Mouse (Mus musculus): ENCODE results near the gene Olfm4. TPM values are rescaled to one million over a fixed set of nuclear protein-coding genes. Genes with fewer than 3 reads are reported as not detected.

The Olfm4 gene
- 202 and 346 TPM in 2 replicates for polyA plus RNA-seq (2012; rRNA removed)

- 48% methylated on average over 2 of the region's 2 CpGs for WGBS
- no peak for DNase-seq (ENCODE audit: low read depth, low spot score)
Measured at GRCm38 (mm10) chr14:79983781-79984180, at the start of gene Olfm4. TSS of gene Olfm4 (plus strand) at chr14:79984081.

GRCm38 (mm10) chr14:79934426-79934825, 49.5 kb upstream of the Olfm4 start:
- 54% methylated on average over 4 of the region's 4 CpGs for WGBS

GRCm38 (mm10) chr14:79936879-79937468, 46.9 kb upstream of the Olfm4 start:
- 79% methylated on average over 4 of the region's 4 CpGs for WGBS

More at GRCm38 (mm10) chr14:79934426-79934825, 49.5 kb upstream of the Olfm4 start:
- DNase-seq (ENCODE audit: low read depth, low spot score) = no peak

GRCm38 (mm10) chr14:79945876-79946275, 38.0 kb upstream of the Olfm4 start:
- DNase-seq (ENCODE audit: low read depth, low spot score) = no peak
- 48% methylated on average over 2 of the region's 2 CpGs for WGBS

More at GRCm38 (mm10) chr14:79936879-79937468, 46.9 kb upstream of the Olfm4 start:
- no peak for DNase-seq (ENCODE audit: low read depth, low spot score)

GRCm38 (mm10) chr14:79955678-79956077, 28.2 kb upstream of the Olfm4 start:
- WGBS = 41% methylated on average over 3 of the region's 3 CpGs

GRCm38 (mm10) chr14:79957789-79958487, 25.9 kb upstream of the Olfm4 start:
- WGBS = 44% methylated on average over 15 of the region's 15 CpGs
- no peak for DNase-seq (ENCODE audit: low read depth, low spot score)

More at GRCm38 (mm10) chr14:79955678-79956077, 28.2 kb upstream of the Olfm4 start:
- no peak for DNase-seq (ENCODE audit: low read depth, low spot score)

GRCm38 (mm10) chr14:79961187-79961586, 22.7 kb upstream of the Olfm4 start:
- no peak for DNase-seq (ENCODE audit: low read depth, low spot score)
- 71% methylated on average over 4 of the region's 4 CpGs for WGBS

- WGBS = 90% methylated on average over 2 of the region's 2 CpGs
- no peak for DNase-seq (ENCODE audit: low read depth, low spot score)
Measured at GRCm38 (mm10) chr14:79961602-79962001, 22.3 kb upstream of the Olfm4 start.

GRCm38 (mm10) chr14:79970165-79970564, 13.7 kb upstream of the Olfm4 start:
- WGBS = 39% methylated on average over 3 of the region's 3 CpGs
- no peak for DNase-seq (ENCODE audit: low read depth, low spot score)

- no peak for DNase-seq (ENCODE audit: low read depth, low spot score)
- WGBS = 15% methylated on average over 14 of the region's 14 CpGs
Measured at GRCm38 (mm10) chr14:79970928-79971738, 12.7 kb upstream of the Olfm4 start.

- DNase-seq (ENCODE audit: low read depth, low spot score) = no peak
- 74% methylated on average over 4 of the region's 4 CpGs for WGBS
Measured at GRCm38 (mm10) chr14:79981437-79981836, 2.4 kb upstream of the Olfm4 start.

GRCm38 (mm10) chr14:79985137-79985670, 1.3 kb downstream of the Olfm4 start:
- no peak for DNase-seq (ENCODE audit: low read depth, low spot score)
- 63% methylated on average over 7 of the region's 7 CpGs for WGBS

GRCm38 (mm10) chr14:79985696-79986095, 1.8 kb downstream of the Olfm4 start:
- no peak for DNase-seq (ENCODE audit: low read depth, low spot score)
- WGBS = 78% methylated on average over 2 of the region's 2 CpGs

GRCm38 (mm10) chr14:79986831-79987230, 3.0 kb downstream of the Olfm4 start:
- no peak for DNase-seq (ENCODE audit: low read depth, low spot score)
- WGBS = 22% methylated on average over 8 of the region's 8 CpGs

- WGBS = 24% methylated on average over 4 of the region's 4 CpGs
- DNase-seq (ENCODE audit: low read depth, low spot score) = no peak
Measured at GRCm38 (mm10) chr14:79989785-79990184, 5.9 kb downstream of the Olfm4 start.

- DNase-seq (ENCODE audit: low read depth, low spot score) = no peak
- WGBS = 46% methylated on average over 5 of the region's 5 CpGs
Measured at GRCm38 (mm10) chr14:79990547-79990946, 6.7 kb downstream of the Olfm4 start.

GRCm38 (mm10) chr14:79997534-79997933, 13.7 kb downstream of the Olfm4 start:
- 82% methylated on average over 4 of the region's 4 CpGs for WGBS
- DNase-seq (ENCODE audit: low read depth, low spot score) = no peak

GRCm38 (mm10) chr14:80000110-80000531, 16.2 kb downstream of the Olfm4 start:
- WGBS = 15% methylated on average over 8 of the region's 8 CpGs

GRCm38 (mm10) chr14:80007686-80008085, 23.8 kb downstream of the Olfm4 start:
- 59% methylated on average over 3 of the region's 3 CpGs for WGBS
- no peak for DNase-seq (ENCODE audit: low read depth, low spot score)

More at GRCm38 (mm10) chr14:80000110-80000531, 16.2 kb downstream of the Olfm4 start:
- no peak for DNase-seq (ENCODE audit: low read depth, low spot score)

GRCm38 (mm10) chr14:80010426-80010825, 26.5 kb downstream of the Olfm4 start:
- DNase-seq (ENCODE audit: low read depth, low spot score) = no peak
- WGBS = 78% methylated on average over 3 of the region's 3 CpGs
